Mouse (Mus musculus): ENCODE measurements around the gene Tmem164.
A peak's percentile ranks its signal among the peaks of the same experiment; 100 is the strongest.

The Tmem164 gene

DNA sequence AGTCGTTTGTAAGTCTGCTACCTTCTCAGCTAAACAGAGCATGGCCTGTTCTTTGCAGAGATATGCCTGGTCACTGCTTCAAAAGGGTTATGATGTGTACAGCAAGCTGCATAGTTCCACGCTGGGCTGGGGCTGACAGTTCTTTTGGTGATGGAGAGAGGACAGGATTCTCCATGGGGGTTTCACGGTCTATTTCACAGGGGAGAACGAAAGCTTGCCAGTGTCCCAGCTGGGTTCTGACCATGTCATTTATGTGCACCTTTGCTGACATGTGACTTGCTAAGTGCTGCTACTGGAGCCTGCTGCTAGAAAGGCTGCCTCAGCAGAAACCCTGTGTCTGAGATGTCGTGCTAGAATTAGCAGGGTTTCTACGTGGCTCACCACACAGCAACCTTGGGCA is 74.3 kb downstream of the Tmem164 start:
- DNase-seq: no peak

DNA sequence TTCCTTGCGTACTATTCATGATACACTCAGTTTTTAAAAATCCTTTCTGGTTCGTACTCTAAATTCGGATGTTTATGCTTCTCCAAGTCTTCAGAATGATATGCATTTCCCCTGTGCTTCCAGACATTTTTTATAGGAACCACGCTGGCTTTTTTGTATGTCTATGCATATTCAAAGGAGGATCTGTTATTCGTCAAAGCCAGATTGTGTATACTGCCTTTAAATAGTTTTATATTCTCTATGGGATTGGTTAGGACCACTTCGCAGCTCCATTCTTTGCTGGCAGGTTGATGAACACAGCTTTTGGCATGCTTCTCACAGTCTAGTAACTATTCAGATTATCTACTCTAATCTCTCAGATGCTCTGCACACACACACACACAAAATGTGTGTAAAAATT is 79.2 kb downstream of the Tmem164 start:
- DNase-seq: no peak

- DNase-seq: no peak
Observed at GRCm38 (mm10) chrX:142763337-142763736, 82.1 kb downstream of the Tmem164 start.

DNA sequence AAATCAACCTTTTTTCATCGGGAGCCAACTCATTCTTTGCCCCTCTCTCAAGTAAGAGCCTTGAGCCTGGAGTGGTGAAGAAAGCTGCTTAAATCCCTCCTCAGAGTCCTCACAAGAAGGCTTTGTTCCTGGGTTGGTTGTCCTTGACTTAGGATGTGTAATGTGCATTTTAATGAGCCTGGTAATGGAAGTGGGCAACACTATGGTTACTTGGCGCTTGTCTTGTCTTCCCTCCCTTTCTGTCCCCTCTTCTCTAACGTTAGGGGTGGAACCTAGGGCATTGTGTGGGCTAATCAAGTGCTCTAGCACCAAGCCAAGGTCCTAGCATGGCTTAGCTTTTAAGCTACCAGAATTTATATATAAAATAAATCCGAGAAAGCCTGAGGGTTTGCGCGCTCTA is 88.5 kb downstream of the Tmem164 start:
- DNase-seq: no peak

- DNase-seq: no peak
Observed at GRCm38 (mm10) chrX:142773658-142774057, 92.5 kb downstream of the Tmem164 start.

DNA sequence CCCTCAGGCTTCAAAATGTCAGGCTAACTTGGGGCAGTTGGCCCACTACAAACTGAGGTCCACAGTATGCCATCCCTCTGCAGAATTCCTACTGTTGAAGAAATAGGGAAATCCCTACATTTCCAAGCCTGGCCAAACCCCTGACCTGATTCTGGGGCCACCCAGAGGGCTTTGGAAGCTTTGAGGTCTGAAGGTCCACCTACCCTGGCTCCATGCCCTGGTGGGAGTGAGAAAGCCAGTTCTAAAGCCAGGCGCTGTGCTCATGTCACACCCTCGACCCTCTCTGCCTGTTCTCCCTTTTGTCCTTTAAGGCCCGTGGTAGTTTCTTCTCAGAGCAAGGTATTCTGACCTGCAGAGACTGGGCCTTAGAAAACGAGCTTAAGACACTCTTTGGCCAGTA is 94.9 kb downstream of the Tmem164 start:
- no peak for DNase-seq

- DNase-seq: no peak
Observed at GRCm38 (mm10) chrX:142778638-142779037, 97.4 kb downstream of the Tmem164 start.

GRCm38 (mm10) chrX:142786160-142787052 is 105.2 kb downstream of the Tmem164 start:
- DNase-seq: no peak

DNA sequence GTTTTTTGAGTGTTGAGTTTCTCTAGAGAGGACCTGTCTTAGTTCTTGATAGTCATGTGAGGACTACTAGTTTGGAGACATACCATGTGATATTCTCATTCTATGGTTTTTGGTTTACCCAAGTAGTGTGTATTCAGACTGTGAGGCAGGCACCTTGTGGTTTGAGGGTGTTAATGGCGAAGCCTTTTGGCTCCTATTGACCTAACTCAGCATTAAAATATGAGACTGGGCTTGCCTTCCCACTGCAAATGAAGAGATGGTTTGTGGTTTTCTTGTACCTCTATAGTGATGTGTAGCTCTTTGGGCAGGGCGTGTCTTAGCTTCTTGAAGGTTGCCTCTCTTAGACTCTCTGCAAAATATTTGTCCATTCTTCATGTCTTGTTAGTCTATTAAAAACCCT is 111.0 kb downstream of the Tmem164 start:
- DNase-seq: no peak

- no peak for DNase-seq
Observed at GRCm38 (mm10) chrX:142794069-142794610, 112.9 kb downstream of the Tmem164 start.

DNA sequence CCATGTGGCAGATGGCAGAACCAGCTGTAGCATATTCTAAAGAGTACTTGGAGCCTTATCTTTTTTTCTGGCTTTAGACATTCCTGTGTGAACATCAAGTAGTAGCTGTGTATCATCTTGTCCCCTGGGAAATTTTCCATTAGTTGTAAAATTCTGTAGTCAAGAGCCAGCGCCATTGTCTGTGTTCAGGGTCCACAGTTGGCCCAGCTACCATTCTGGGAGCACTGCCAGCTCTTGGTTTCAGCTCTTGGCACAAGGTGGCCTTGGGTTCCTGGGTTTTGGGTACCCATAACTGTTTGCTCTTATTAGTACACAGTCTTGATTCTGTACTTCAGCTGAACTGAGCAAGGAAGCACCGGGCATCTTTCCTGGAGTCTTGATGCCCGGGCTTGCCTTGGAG is 123.4 kb downstream of the Tmem164 start:
- no peak for DNase-seq

DNA sequence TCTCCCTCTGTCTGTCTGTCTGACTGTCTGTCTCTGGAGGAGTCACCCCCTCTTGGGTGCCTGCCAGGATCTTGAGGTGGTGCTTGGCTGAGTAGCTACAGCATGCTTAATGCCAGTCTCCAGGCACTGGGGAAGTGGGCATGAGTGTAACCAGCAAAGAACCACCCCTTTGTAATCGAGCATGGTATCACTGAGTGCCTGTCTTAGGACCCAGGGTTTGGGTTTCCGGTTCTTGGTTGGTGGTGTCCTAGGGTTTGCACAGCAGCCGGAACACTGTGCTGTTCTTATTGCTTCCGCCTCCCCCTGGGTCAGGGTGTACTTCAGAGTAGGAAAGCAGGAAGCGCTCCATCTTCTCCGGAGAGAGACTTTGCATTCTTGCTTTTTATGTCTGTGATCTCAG is 124.9 kb downstream of the Tmem164 start:
- DNase-seq: no peak

- no peak for DNase-seq
Observed at GRCm38 (mm10) chrX:142806620-142807061, 125.4 kb downstream of the Tmem164 start.

DNA sequence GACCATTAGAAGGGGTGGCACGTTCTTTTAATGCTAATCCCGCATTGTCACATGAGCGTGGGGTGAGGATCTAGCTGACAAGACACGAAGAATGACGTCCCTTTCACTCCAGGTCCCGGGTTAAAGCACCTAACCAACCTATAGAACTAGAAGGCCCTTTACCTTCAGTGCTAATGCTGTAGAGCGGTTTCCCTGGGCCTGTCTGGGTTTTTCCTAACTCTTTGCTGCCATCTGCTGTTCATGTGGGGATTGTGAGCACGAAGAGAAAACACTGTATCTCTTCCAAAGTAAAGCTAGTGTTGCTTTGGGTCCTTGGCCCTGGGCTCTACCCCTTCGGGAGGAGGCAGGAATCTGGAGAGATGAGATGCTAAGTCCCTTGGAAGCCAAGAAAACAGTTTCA is 127.2 kb downstream of the Tmem164 start:
- DNase-seq: peak; percentile 33 to 36

DNA sequence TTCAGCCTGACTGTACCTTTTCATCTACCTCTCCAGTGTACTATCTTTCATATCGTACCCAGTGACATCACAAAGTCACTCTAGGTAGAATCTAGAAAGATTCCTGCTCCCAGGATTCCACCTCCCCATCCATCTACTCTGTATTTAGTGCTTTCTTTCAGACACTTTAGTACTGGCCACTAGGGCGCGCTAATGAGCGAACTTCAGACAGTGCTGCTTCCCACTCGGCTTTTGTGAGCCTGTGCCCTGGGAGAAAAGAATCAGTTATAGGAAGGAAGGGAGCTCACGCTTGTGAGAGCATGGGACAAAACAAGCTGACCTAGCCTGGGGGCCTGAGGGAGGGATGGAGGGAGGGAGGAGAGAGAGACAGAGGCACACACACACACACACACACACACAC is 131.9 kb downstream of the Tmem164 start:
- no peak for DNase-seq

GRCm38 (mm10) chrX:142818057-142818682 is 137.0 kb downstream of the Tmem164 start:
- DNase-seq: peak in 1 of 2 experiments; percentile 36

DNA sequence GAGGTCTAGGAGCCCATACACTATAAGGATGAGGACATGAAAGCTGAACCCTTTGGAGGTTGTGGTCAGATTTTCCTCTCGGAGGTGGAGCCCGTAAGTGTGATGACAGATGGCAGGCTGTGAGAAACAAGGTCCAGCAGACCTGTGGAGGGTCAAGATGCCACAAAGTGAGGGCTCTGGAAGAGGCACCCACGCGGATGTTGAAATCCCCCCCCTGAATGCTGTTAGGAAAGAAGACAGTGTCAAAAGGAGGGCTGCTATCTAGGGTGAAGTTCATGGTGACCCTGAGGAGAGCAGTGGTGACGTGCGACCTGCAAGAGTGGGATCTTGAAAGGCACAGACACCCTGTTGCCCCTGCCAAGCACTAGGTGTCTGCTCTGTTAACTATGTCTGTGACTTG is 140.0 kb downstream of the Tmem164 start:
- no peak for DNase-seq

- no peak for DNase-seq
Observed at GRCm38 (mm10) chrX:142821846-142822245, 140.6 kb downstream of the Tmem164 start.

GRCm38 (mm10) chrX:142825309-142825708 is 144.1 kb downstream of the Tmem164 start:
- no peak for DNase-seq

- DNase-seq: no peak
Observed at GRCm38 (mm10) chrX:142827644-142828043, 146.4 kb downstream of the Tmem164 start.

- DNase-seq: no peak
Observed at GRCm38 (mm10) chrX:142828184-142828908, 147.1 kb downstream of the Tmem164 start.

DNA sequence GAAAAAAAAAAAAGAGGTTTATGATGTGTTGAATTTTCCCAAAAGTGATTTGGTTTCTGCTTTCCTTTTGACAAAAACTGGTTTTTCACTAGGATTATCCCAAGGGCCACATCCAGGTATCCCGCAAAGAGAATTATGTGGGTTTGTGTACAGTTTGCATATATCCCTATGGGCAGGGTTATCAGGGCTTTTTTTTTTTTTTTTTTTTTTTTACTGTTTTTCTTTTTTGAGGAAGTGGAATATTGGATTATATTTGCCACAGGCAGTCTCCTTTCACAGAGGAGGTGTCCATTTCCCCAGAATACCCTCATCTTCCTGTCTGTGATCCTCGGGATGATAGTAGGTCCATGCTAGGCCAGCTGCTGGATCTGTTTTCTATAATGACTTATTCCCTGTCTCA is 148.1 kb downstream of the Tmem164 start:
- DNase-seq: no peak

GRCm38 (mm10) chrX:142829866-142830470 is 148.8 kb downstream of the Tmem164 start:
- DNase-seq: no peak

All from thymus, postnatal 36 days (tissue).